Mouse (Mus musculus) MEL (cell line): ENCODE measurements around the gene Triml1. TPM values are rescaled to one million over a fixed set of nuclear protein-coding genes. Genes with fewer than 3 reads are reported as not detected.

Source experiments
- DNase-seq: peaks from one replicate; pipeline ENCODE4 v3.0.0; 2011; ENCODE audit warnings: low read depth, low spot score
- H3K27ac ChIP-seq: 2 replicates; pipeline ENCODE4 v1.5.1; 2012; ENCODE audit warnings: low read depth, mild to moderate bottlenecking, control low read depth, low read length, moderate library complexity; ENCODE audit not compliant: control insufficient read depth
- H3K27me3 ChIP-seq, 2 experiments: fragments of 150-350 bp in 1 of 2; sonication (generic) in 1 of 2; 2 replicates each; pipeline ENCODE4 v1.6.1; 2012; ENCODE audit warnings: low read length in 2 of 2, mild to moderate bottlenecking in 2 of 2, improper control_type of control experiment in 1 of 2, moderate library complexity in 1 of 2; ENCODE audit not compliant: insufficient read depth in 2 of 2, control insufficient read depth in 1 of 2
- H3K36me3 ChIP-seq, 2 experiments: 2 replicates each; pipeline ENCODE4 v1.6.1; 2012 to 2014; ENCODE audit warnings: low read length in 2 of 2, improper control_type of control experiment in 1 of 2, inconsistent platforms in 1 of 2, mild to moderate bottlenecking in 1 of 2; ENCODE audit not compliant: insufficient read depth in 2 of 2, control insufficient read depth in 1 of 2
- H3K4me1 ChIP-seq, 2 experiments: fragments of 150-350 bp in 1 of 2; sonication (generic) in 1 of 2; 2 replicates each; pipeline ENCODE4 v1.6.1; 2012; ENCODE audit warnings: low read length in 2 of 2, improper control_type of control experiment in 1 of 2, mild to moderate bottlenecking in 1 of 2; ENCODE audit not compliant: insufficient read depth in 2 of 2, control insufficient read depth in 1 of 2
- H3K4me3 ChIP-seq, 2 experiments: fragments of 150-350 bp in 1 of 2; sonication (generic) in 1 of 2; 2 replicates each; pipeline ENCODE4 v1.5.1; 2012; ENCODE audit warnings: low read depth in 2 of 2, low read length in 2 of 2, mild to moderate bottlenecking in 2 of 2, moderate library complexity in 2 of 2, control low read depth in 1 of 2, improper control_type of control experiment in 1 of 2; ENCODE audit not compliant: control insufficient read depth in 1 of 2, insufficient read depth in 1 of 2
- H3K79me2 ChIP-seq: 2 replicates; pipeline ENCODE4 v1.6.1; 2012; ENCODE audit warnings: mild to moderate bottlenecking, low read length, moderate library complexity; ENCODE audit not compliant: control insufficient read depth, poor library complexity, insufficient read depth
- H3K9ac ChIP-seq: 2 replicates; pipeline ENCODE4 v1.6.1; 2012; ENCODE audit warnings: low read depth, mild to moderate bottlenecking, control low read depth, low read length, moderate library complexity; ENCODE audit not compliant: control insufficient read depth, poor library complexity, severe bottlenecking
- H3K9me3 ChIP-seq: fragments of 150-350 bp; sonication (generic); replicated peaks from 2 replicates; pipeline ENCODE4 v1.6.1; 2012; ENCODE audit warnings: mild to moderate bottlenecking, low read length, improper control_type of control experiment, moderate library complexity; ENCODE audit not compliant: insufficient read depth
- BHLHE40 ChIP-seq: IDR thresholded peaks from 2 replicates; pipeline ENCODE4 v1.6.1; 2012; ENCODE audit warnings: low read depth, mild to moderate bottlenecking, inconsistent platforms, low read length, improper control_type of control experiment, borderline replicate concordance
- E2F4 ChIP-seq: IDR thresholded peaks from 2 replicates; pipeline ENCODE4 v1.6.1; 2011; ENCODE audit warnings: low read depth, low read length, improper control_type of control experiment, borderline replicate concordance
- ELF1 ChIP-seq: IDR thresholded peaks from 2 replicates; pipeline ENCODE4 v1.6.1; 2014; ENCODE audit warnings: low read depth, mild to moderate bottlenecking, inconsistent platforms, low read length, improper control_type of control experiment, moderate library complexity
- EP300 ChIP-seq, 2 experiments: IDR thresholded peaks; 2 replicates each; pipeline ENCODE4 v1.6.1; 2011; ENCODE audit warnings: improper control_type of control experiment in 2 of 2, low read length in 2 of 2, low read depth in 1 of 2, mild to moderate bottlenecking in 1 of 2
- ETS1 ChIP-seq: IDR thresholded peaks from 2 replicates; pipeline ENCODE4 v1.6.1; 2012; ENCODE audit warnings: low read depth, mild to moderate bottlenecking, inconsistent platforms, low read length, improper control_type of control experiment, moderate library complexity
- GABPA ChIP-seq: IDR thresholded peaks from 2 replicates; pipeline ENCODE4 v1.6.1; 2012; ENCODE audit warnings: low read depth, mild to moderate bottlenecking, inconsistent platforms, low read length, improper control_type of control experiment, moderate library complexity
- JUND ChIP-seq: IDR thresholded peaks from 2 replicates; pipeline ENCODE4 v1.6.1; 2011; ENCODE audit warnings: low read depth, mild to moderate bottlenecking, improper control_type of control experiment, low read length
- KAT2A ChIP-seq: conservative IDR thresholded peaks from 2 replicates; pipeline ENCODE4 v1.6.1; 2012; ENCODE audit warnings: low read depth, low read length, improper control_type of control experiment, inconsistent platforms
- MAFK ChIP-seq: IDR thresholded peaks from 2 replicates; pipeline ENCODE4 v1.6.1; 2011; ENCODE audit warnings: low read depth, mild to moderate bottlenecking, low read length, improper control_type of control experiment, borderline replicate concordance
- MAX ChIP-seq: IDR thresholded peaks from 2 replicates; pipeline ENCODE4 v1.6.1; 2011; ENCODE audit warnings: low read length, improper control_type of control experiment
- MAZ ChIP-seq: IDR thresholded peaks from 2 replicates; pipeline ENCODE4 v1.6.1; 2012; ENCODE audit warnings: low read depth, mild to moderate bottlenecking, inconsistent platforms, low read length, improper control_type of control experiment
- MXI1 ChIP-seq: IDR thresholded peaks from 2 replicates; pipeline ENCODE4 v1.6.1; 2011; ENCODE audit warnings: mild to moderate bottlenecking, low read depth, low read length, improper control_type of control experiment
- MYC ChIP-seq: IDR thresholded peaks from 2 replicates; pipeline ENCODE4 v1.6.1; 2011; ENCODE audit warnings: low read depth, mild to moderate bottlenecking, low read length, improper control_type of control experiment, moderate library complexity
- NRF1 ChIP-seq: IDR thresholded peaks from 2 replicates; pipeline ENCODE4 v1.6.1; 2014; ENCODE audit warnings: low read depth, mild to moderate bottlenecking, inconsistent platforms, low read length, improper control_type of control experiment, moderate library complexity; ENCODE audit not compliant: poor library complexity, insufficient read depth, severe bottlenecking
- POLR2A ChIP-seq, 2 experiments: IDR thresholded peaks; 2 replicates each; pipeline ENCODE4 v1.6.1; 2011 to 2012; ENCODE audit warnings: low read length in 2 of 2, mild to moderate bottlenecking in 2 of 2, control low read depth in 1 of 2, improper control_type of control experiment in 1 of 2, low read depth in 1 of 2, moderate library complexity in 1 of 2; ENCODE audit not compliant: control insufficient read depth in 1 of 2, insufficient read depth in 1 of 2, poor library complexity in 1 of 2
- POLR2AphosphoS5 ChIP-seq: IDR thresholded peaks from 2 replicates; pipeline ENCODE4 v1.6.1; 2012; ENCODE audit warnings: low read depth, borderline replicate concordance, mild to moderate bottlenecking, inconsistent platforms, low read length, moderate library complexity, mixed read lengths
- RCOR1 ChIP-seq: IDR thresholded peaks from 2 replicates; pipeline ENCODE4 v1.6.1; 2012; ENCODE audit warnings: low read depth, mild to moderate bottlenecking, inconsistent platforms, low read length, improper control_type of control experiment
- SMC3 ChIP-seq: IDR thresholded peaks from 2 replicates; pipeline ENCODE4 v1.6.1; 2011; ENCODE audit warnings: low read depth, low read length, improper control_type of control experiment
- TAL1 ChIP-seq: IDR thresholded peaks from 2 replicates; pipeline ENCODE4 v1.6.1; 2012; ENCODE audit warnings: mild to moderate bottlenecking, inconsistent platforms, low read length, moderate library complexity, mixed read lengths
- TCF12 ChIP-seq: IDR thresholded peaks from 2 replicates; pipeline ENCODE4 v1.6.1; 2014; ENCODE audit warnings: low read depth, mild to moderate bottlenecking, inconsistent platforms, low read length, improper control_type of control experiment, moderate library complexity
- UBTF ChIP-seq: IDR thresholded peaks from 2 replicates; pipeline ENCODE4 v1.6.1; 2012; ENCODE audit warnings: low read depth, mild to moderate bottlenecking, inconsistent platforms, low read length, improper control_type of control experiment, moderate library complexity, borderline replicate concordance; ENCODE audit not compliant: insufficient read depth
- ZMIZ1 ChIP-seq: IDR thresholded peaks from 2 replicates; pipeline ENCODE4 v1.6.1; 2012; ENCODE audit warnings: low read depth, mild to moderate bottlenecking, inconsistent platforms, low read length, improper control_type of control experiment, moderate library complexity
- ZNF384 ChIP-seq: IDR thresholded peaks from 2 replicates; pipeline ENCODE4 v1.6.1; 2012; ENCODE audit warnings: low read depth, mild to moderate bottlenecking, inconsistent platforms, low read length, improper control_type of control experiment
- polyA plus RNA-seq, 2 experiments: library from polyadenylated mRNA; stranded (reverse) in 1 of 2; unstranded in 1 of 2; fragments of >175 nt in 1 of 2; fragments of >200 nt in 1 of 2; gene quantifications; 2 replicates each; pipeline versions ENCODE4 v1.2.1 to v1.2.4; 2012; ENCODE audit warnings: low replicate concordance in 2 of 2, low read depth in 1 of 2; ENCODE audit not compliant: insufficient read length in 2 of 2, insufficient read depth in 1 of 2, missing spikeins in 1 of 2
- total RNA-seq: library from RNA; depleted of rRNA; stranded (reverse); fragments of 300-350 nt; gene quantifications from 2 replicates; pipeline ENCODE4 v1.2.3, GENCODE M21; 2012

The Triml1 gene
- total and polyA plus RNA-seq, 3 experiments = not detected

GRCm38 (mm10) chr8:43180054-43180690 lies 38.9 kb upstream of the Triml1 start, which contains the start of gene Triml2:
Triml2 (plus strand) TSS chr8:43180541.
- TF ChIP-seq ELF1 (no peak), POLR2A (IDR thresholded peaks at IDR 0.05; ENCODE audit: control insufficient read depth in 1 of 2, insufficient read depth in 1 of 2, low read depth in 1 of 2, low read length in 2 of 2, poor library complexity in 1 of 2) (no peak), TAL1 (no peak), POLR2AphosphoS5 (no peak)
- TF ChIP-seq, all 39 proteins: peak for 0
- no peak within 1 kb of the TSS for H3K27ac ChIP-seq
- H3K4me1 ChIP-seq = no peaks in the 10 kb centered on the region
- no peak within 1 kb of the TSS for H3K9ac ChIP-seq
- DNase-seq = no peak
- H3K36me3 ChIP-seq = no peaks in the 10 kb centered on the region
- no peak within 1 kb of the TSS for H3K4me3 ChIP-seq
- no peaks in the 10 kb centered on the region for H3K79me2 ChIP-seq
- no peaks in the 10 kb centered on the region for H3K27me3 ChIP-seq
- H3K9me3 ChIP-seq = no peaks in the 10 kb centered on the region

DNA sequence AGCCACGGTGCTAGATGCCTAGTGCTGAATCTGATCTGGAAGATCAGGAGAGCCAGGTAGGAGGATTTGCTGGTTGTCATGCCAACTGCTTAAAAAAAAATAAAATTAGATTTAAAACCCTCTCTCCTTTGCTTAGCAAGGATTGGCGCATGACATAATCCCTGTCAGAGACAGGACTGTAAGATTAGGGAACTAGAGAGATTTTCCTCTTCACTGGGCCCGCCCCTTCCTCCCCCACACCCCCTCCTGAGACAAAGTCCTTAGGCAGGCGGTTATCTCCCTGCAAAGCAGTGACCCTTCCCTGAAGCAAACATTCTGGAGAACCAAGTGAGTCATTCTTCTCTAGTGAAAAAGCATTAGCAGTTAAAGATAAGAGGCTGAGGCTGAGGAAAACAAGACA lies 37.9 kb upstream of the Triml1 start:
- DNase-seq = no peak
- Histone ChIP-seq H3K27me3 (no peaks in the 10 kb centered on the region), H3K9ac (no peak overlapping the region), H3K9me3 (no peaks in the 10 kb centered on the region), H3K4me3 (no peak overlapping the region), H3K4me1 (no peaks in the 10 kb centered on the region), H3K36me3 (no peaks in the 10 kb centered on the region), H3K27ac (no peak overlapping the region), H3K79me2 (no peaks in the 10 kb centered on the region)
- TF ChIP-seq KAT2A (no peak), MAFK (no peak), JUND (no peak), MAZ (no peak), SMC3 (no peak), ZMIZ1 (no peak), TAL1 (no peak), E2F4 (no peak), MXI1 (no peak), BHLHE40 (no peak), EP300 (IDR thresholded peaks at IDR 0.05; ENCODE audit: low read depth in 1 of 2, low read length in 2 of 2) (no peak), ZNF384 (no peak), ETS1 (no peak), TCF12 (no peak), UBTF (no peak), MYC (no peak), RCOR1 (no peak), GABPA (no peak), MAX (no peak), NRF1 (no peak)
